Mouse (Mus musculus): ENCODE results near the gene Rapsn.

Gene Rapsn

DNA sequence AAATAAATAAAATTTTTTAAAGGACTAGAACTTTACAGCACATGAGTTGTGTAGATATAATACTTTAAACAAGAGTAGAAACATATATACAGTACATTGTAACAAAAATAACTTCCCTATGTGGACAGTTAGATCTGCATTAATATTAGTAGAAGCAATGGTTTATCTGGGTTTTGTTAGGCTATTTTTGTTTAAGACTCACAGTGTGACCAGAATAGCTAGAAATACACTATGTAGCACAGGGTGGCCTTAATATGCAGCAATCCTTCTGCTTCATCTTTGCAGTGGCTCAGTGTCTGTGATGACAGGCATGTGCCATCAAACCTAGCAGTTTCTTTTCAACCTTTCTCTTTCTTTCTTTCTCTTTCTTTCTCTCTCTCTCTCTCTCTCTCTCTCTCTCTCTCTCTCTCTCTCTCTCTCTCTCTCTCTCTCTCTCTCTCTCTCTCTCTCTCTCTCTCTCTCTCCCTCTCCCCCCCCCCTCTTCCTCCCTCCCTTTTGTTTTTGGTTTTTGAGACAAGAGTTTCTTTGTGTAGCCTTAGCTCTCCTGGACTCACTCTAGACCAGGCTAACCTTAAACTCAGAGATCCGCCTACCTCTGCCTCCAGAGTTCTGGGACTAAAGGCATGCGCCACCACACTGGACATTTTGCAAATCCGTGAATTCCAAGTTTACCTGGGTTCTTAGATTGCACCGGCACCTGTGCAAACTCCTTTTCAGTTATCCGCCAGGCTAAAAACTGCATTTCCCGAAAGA lies 17.9 kb downstream of the Rapsn start:
- DNase-seq (ENCODE audit: low spot score): no peak

DNA sequence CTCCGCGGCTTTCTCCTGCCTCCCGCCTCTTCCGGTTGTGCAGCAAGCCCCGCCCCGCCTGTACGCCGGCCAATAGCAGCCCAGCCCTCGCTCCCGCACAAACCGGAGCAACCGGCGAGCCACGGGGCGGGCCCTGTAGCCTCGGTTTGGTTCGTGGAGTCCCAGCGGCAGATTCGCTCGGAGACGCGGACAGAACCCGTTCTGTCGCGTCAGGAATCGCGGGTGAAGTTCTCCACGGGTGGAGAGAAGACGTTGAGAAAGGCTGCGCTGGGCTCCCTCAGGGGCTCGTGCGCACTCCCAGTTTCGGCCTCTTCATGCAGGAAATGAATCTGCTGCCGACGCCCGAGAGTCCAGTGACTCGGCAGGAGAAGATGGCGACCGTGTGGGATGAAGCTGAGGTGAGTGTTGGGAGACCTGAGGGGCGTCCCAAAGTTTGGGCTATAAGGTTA lies 18.5 kb downstream of the Rapsn start, which contains the start of gene Psmc3:
Gene Psmc3, plus strand, starts transcription at position 76 of the 449 bp plus-strand sequence.
- peak; percentile 97 for DNase-seq (ENCODE audit: low spot score)

GRCm38 (mm10) chr2:91058435-91058834 lies 23.0 kb downstream of the Rapsn start:
- no peak for DNase-seq (ENCODE audit: low spot score)

DNA sequence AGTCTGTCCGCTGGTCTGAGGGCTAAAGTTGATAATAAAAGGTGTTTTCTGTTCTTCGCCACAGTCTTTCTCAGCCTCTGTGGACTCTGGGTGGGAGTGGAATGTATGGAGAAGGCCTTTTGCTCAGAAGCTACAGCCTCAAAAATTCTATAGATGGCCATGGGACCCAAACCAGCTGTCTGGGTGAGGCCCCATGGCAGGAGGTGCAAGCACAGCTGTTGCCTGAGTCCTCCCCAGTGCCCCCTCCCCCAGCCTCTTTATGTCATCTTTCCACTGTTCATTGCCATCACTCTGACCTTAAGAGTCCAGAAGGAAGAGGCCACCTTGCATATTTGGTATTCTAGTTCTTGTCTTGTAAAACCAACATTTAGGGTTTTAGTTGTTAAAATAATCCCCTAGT lies 24.0 kb downstream of the Rapsn start:
- DNase-seq (ENCODE audit: low spot score): no peak

DNA sequence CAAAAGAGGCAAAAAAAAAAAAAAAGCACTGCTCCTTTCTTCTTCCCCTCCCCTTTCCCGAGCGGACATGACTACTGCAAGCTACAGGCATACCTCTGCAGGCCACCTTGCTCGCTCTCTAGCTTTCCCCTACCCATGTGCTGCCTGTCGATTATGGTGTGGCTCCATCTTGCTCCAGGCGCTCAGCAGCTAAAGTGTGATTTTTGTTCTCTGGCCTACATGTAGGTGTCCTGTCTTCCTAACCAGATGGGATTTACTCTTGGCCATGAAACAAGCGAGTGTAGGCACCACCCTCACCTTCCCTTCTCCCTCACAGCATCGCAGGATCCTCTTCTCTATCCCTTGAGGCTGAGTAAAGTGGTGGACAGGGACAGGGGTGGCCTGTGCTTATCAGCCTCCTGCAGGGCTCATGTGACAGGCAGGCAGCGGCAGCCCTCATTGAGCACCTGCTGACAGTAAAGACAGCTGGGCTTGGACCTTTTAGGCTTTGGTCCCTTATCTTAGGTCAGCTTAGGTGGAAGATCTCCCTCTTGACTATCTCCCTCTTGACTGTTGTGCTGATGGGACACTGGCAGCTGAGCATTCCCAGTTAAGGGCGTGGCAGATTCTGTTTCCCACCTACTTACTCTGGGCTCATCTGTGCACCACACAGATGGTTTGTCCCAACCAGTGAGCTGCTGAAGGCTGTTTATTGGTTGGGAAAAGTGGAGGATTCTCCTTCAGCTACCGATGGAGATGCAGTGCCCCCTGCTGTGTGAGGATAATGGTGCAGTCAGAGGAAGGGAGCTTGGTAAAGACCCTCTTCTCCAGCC lies 25.3 kb downstream of the Rapsn start:
- peak; percentile 70 for DNase-seq (ENCODE audit: low spot score)

DNA sequence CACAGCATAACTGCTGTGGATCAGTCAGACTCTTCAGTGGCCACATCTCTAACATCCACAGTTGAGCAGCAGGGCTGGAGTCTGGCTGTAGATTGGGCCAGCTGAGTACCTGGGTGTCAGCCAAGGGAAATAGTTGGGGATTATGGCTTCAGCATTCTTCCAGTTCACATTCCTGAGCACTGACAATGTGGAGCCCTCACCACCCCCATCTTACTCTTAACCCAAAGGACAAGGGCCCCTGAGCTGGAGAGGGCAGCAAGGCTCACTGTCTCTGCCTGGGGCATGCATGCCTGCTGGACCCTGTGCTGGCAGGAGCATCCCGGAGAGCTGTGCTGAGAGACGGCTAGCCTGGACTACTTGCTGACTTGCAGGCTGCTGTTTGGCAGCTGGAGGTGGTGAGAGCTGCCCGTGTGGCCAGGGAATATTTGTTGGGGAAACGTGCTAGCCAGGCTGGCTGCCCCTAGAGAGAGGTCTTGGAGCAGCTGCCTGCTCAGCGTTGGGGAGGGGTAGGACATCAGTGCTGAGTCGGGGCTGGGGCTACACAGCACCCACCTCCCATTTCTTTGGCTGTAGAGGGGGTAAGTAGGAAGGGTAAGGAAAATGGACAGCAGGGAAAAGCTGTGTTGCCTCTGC lies 26.5 kb downstream of the Rapsn start:
- no peak for DNase-seq (ENCODE audit: low spot score)

- DNase-seq (ENCODE audit: low spot score): no peak
These were observed 27.6 kb downstream of the Rapsn start for GRCm38 (mm10) chr2:91062779-91063606.

- no peak for DNase-seq (ENCODE audit: low spot score)
These were observed 28.8 kb downstream of the Rapsn start for GRCm38 (mm10) chr2:91064211-91064610.

DNA sequence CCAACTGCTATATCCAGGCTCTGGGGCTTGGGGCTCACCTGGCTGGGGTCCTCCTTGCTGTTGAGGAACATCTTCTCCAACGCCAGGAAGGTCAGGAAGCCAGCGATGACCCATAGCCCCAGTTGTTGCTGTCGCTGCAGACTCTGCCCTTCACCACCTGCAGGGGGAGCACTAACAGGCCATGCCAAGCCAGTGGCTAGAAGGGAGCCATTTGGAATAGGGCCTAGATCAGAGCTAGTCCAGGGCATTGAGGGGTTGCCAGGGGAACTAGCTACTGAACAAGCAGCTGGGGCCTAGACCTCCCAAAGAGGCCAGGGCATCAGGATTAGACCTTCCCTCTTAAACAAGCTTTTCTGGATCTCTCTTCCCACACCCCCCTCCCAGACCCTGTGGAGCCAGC lies 30.1 kb downstream of the Rapsn start:
- DNase-seq (ENCODE audit: low spot score): peak; percentile 54

DNA sequence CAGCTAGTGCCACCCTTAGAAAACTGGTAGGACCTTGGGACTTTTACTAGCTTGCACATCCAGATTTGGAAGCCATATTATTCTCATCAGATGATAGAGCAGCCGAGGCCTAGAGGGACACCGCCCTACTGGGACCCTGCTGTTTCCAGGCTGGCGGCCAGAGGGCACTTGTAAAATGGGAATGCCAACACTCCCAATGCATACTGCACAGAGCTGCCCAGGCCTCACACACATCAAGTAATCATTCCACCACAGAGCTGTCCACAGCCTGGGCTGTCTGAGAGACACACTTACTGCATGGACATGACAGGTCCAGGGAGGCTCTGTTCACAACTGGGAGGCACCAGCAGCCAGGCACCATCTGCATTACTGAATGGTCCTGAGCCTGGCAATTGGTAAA lies 31.0 kb downstream of the Rapsn start:
- DNase-seq (ENCODE audit: low spot score): no peak

DNA sequence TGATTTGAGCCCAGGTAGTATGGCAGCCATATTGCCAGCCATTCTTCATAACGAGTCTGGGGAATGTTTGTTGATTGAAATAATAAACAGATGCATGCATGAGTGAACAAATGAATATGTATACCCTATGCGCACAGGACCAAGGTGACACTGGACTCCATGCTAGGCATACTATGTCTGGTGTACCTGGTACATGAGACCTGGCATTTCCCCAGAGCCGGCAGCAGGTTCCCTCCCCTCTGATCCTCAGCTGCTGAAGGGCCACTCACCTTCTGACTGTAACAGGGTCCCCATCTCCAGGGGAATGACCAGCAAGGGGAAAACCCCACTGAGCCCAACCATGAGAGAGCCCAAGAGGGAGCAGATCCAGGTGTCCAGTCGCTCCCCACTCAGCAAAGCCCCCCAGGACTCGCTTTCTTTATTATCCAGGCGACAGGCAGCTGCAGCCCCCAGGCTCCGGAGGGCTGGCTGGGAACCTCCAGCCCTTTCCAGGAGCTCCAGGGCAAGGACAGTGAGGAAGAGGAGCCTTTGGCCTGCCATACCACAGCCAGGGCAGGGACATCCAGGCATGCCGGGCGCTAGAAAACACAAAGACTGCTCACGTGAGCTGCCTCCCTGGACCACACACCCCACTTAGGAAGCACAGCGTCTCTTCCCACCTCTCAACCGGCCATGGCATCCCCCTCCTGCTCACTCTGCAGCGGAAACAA lies 32.9 kb downstream of the Rapsn start:
- no peak for DNase-seq (ENCODE audit: low spot score)

- DNase-seq (ENCODE audit: low spot score): no peak
These were observed 33.4 kb downstream of the Rapsn start for GRCm38 (mm10) chr2:91068872-91069165.

GRCm38 (mm10) chr2:91069306-91070000 lies 34.0 kb downstream of the Rapsn start:
- DNase-seq (ENCODE audit: low spot score): peak; percentile 56

- peak; percentile 93 for DNase-seq (ENCODE audit: low spot score)
These were observed 34.8 kb downstream of the Rapsn start, which contains the start of gene Slc39a13 for GRCm38 (mm10) chr2:91070076-91070800. Slc39a13 (minus strand) TSS chr2:91070417.

GRCm38 (mm10) chr2:91071059-91071458 lies 35.6 kb downstream of the Rapsn start:
- DNase-seq (ENCODE audit: low spot score): no peak

DNA sequence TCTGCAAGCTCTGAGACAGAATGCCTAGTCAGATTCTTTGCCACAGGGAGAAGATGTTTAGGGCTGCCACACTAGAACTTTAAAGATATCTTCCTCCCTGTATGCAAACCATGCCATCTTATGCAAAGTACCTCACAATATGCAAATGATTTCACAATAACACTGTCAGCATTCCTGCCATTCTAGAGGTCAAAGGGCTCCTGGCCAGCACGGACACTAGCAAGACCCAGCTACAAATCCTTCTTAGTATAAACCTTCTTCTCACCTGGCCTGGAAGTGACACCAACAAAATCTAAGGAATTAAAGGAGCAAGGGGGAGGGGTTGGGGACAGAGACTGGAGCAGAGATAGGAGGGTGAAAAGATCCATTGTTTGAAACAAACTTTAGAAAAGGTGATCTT lies 36.7 kb downstream of the Rapsn start:
- DNase-seq (ENCODE audit: low spot score): no peak

DNA sequence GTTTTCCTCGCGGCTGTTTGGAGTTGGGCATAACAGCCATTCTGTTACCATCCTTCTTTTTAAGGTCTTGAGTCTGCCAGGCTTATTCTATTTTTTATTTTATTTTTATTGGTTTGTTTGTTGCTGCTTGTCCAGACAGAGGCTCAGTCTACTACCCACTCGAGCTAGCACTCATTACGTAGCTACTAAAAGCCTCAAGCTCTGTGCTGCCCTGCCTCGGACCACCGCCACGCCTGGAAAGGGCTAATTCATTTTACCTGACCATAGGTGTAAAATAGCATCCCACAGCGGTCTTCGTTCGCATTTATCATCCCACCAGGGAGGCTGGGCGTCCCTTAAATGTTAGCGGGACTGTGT lies 42.5 kb downstream of the Rapsn start:
- no peak for DNase-seq (ENCODE audit: low spot score)

GRCm38 (mm10) chr2:91078314-91079025 lies 43.0 kb downstream of the Rapsn start:
- peak; percentile 27 for DNase-seq (ENCODE audit: low spot score)

DNA sequence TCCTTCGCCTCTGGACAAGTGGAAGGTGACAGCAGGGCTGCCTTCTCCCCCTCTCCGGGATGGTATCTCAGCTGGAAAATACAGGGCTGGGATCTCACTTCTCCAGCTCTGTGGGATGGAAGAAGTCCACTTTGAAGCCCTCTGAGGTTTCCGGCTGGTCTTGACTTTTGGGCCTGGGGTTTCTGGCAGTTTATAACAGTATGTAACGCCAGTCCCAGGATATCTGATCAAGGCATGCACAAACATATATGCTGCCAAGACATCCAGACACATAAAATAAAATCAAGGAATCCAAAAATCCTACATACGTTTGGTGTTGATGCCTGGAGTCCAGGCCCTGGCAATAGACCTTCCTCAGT lies 43.6 kb downstream of the Rapsn start:
- peak; percentile 21 for DNase-seq (ENCODE audit: low spot score)

All from embryo, embryonic 10.5 days (tissue).